Mouse (Mus musculus) spleen, adult 2 months (tissue): ENCODE measurements around the gene Zmynd19. TPM values are rescaled to one million over a fixed set of nuclear protein-coding genes. Genes with fewer than 3 reads are reported as not detected.
"Not testable (repeated sequence)": the region's sequence is repeated elsewhere in the genome, so short reads cannot be mapped to it uniquely, and the experiment has no call there.

Experiments
- DNase-seq, 2 experiments: peaks; one replicate each; pipeline versions ENCODE4 v3.0.0 to v3.0.0-alpha.2; 2012 to 2021; ENCODE audit warnings: low spot score in 2 of 2, low read depth in 1 of 2
- H3K27ac ChIP-seq: fragments of 200-500 bp; 2 replicates; pipeline ENCODE4 v1.5.1; 2012; ENCODE audit warnings: low read length, inconsistent platforms; ENCODE audit not compliant: insufficient read depth
- H3K27me3 ChIP-seq: fragments of 200-500 bp; 2 replicates; pipeline ENCODE4 v1.6.1; 2012; ENCODE audit warnings: mild to moderate bottlenecking, moderate library complexity, low read length, inconsistent platforms; ENCODE audit not compliant: control insufficient read depth, insufficient read depth
- H3K36me3 ChIP-seq: fragments of 200-500 bp; 2 replicates; pipeline ENCODE4 v1.6.1; 2012; ENCODE audit warnings: mild to moderate bottlenecking, low read length, inconsistent platforms; ENCODE audit not compliant: control insufficient read depth, insufficient read depth
- H3K4me1 ChIP-seq: fragments of 200-500 bp; 2 replicates; pipeline ENCODE4 v1.6.1; 2011; ENCODE audit warnings: inconsistent platforms; ENCODE audit not compliant: control insufficient read depth, insufficient read depth, insufficient read length
- H3K4me3 ChIP-seq: fragments of 200-500 bp; 2 replicates; pipeline ENCODE4 v1.5.1; 2011; ENCODE audit warnings: mild to moderate bottlenecking, inconsistent platforms; ENCODE audit not compliant: insufficient read depth, insufficient read length; ENCODE audit errors: extremely low read depth
- CTCF ChIP-seq: fragments of 200-500 bp; IDR thresholded peaks from 2 replicates; pipeline ENCODE4 v1.5.1; 2011; ENCODE audit warnings: mild to moderate bottlenecking, inconsistent platforms; ENCODE audit not compliant: insufficient read depth, insufficient read length, insufficient replicate concordance; ENCODE audit errors: extremely low read depth
- POLR2A ChIP-seq: fragments of 200-500 bp; IDR thresholded peaks from 2 replicates; pipeline ENCODE4 v1.6.1; 2011; ENCODE audit warnings: low read depth, low read length, inconsistent platforms
- WGBS: fragments of 180-500 bp; shearing (Covaris S2); methylation state at CpG from one replicate; pipeline ENCODE4 v1.1.7; 2018; 5-methylcytosine and 5-hydroxymethylcytosine counted together
- polyA plus RNA-seq: library from polyadenylated mRNA; depleted of rRNA; stranded (reverse); fragments of >200 nt; gene quantifications from 2 replicates; pipeline ENCODE4 v1.2.3, GENCODE M21; 2012

Gene Zmynd19
- polyA plus RNA-seq, 1 experiment: 4.9 TPM

- DNase-seq: no peak
- TF ChIP-seq CTCF: no peak
- no peak for TF ChIP-seq POLR2A
- Histone ChIP-seq H3K27ac (no peak overlapping the region), H3K36me3 (peaks cover 22% of the 10 kb centered on the region), H3K4me1 (peaks cover 5% of the 10 kb centered on the region; the same call in 1 of the 2 replicates), H3K4me3 (no peak overlapping the region), H3K27me3 (no peaks in the 10 kb centered on the region)
- 76% methylated on average over 4 of the region's 4 CpGs for WGBS
Measured at GRCm38 (mm10) chr2:24970386-24970785, 20.8 kb downstream of the Zmynd19 start.

DNA sequence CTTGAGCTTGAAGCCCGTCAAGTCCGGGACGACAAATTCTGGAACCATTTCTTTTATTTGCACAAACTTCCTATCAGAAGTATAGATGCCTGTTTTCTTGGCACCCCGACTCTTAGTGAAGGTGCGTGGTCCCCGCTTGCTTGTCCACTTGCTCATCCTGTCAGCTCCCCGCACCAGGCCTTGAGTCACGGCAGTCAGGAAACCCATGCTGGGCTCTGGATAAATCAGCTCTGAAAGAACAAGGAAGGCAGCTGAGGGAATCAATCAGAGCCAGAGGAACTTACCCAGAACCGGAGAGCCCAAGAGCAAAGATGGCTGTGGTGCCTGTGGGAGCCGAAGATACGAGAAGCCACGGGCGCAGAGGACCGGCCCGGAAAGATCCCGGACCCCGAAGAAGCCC lies 24.9 kb downstream of the Zmynd19 start:
- not testable (repeated sequence) for H3K4me1 ChIP-seq, DNase-seq, H3K27me3 ChIP-seq
- Histone ChIP-seq H3K4me3 (peak overlapping the region; percentile 89), H3K36me3 (peaks cover 11% of the 10 kb centered on the region), H3K27ac (peak overlapping the region; percentile 88)
- under 1% methylated on average over 17 of the region's 17 CpGs for WGBS

DNA sequence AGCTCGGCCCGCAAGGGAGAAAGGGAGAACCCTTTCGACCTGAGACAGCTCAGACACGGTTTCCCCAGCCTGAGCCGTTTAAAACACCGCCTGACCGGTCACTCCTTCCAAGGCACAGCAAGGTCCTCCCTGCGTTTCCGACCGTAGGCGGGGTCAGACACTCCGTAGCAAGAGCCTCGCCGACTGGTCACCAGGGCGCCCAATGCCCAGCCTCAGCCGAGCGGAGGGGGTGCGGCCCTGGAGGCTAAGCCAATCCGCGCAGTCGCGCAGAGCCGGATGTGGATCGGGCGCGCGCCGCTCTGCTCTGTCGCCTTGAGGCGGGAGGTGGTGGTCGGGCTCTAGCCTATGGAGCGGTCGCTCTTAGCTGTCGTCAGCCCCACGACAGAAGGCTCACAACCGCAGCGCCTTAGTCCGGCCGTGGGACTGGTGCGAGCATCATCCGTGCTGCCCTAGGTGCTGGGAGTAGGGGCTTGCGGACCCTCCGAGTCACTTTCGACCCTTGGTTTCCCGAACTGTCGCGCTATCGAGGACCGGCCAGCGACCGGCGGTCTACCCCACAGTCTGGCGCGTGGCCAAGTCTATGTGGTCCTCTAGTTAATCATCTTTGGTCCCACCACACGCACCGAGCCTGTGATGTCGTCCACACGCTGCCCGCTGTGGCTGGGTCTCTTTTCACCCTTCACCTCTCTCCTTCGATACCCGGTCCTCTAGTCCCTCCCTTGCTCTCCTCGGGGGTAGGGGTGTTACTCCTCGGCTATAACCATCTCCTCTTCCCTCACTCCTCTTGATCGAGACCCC lies 25.5 kb downstream of the Zmynd19 start, which contains the start of gene Mrpl41:
Gene Mrpl41, minus strand, starts transcription at position 193 of the 798 bp plus-strand sequence.
- under 1% methylated on average over 64 of the region's 64 CpGs for WGBS
- H3K27me3 ChIP-seq: no peaks in the 10 kb centered on the region

GRCm38 (mm10) chr2:24975704-24976297 lies 26.2 kb downstream of the Zmynd19 start, which contains the start of gene Pnpla7:
Gene Pnpla7, plus strand, starts transcription at chr2:24976033.
- DNase-seq: peak; percentile 80 to 87
- Histone ChIP-seq H3K4me1 (peaks cover 5% of the 10 kb centered on the region; the same call in 1 of the 2 replicates), H3K27me3 (no peaks in the 10 kb centered on the region), H3K36me3 (peaks cover 12% of the 10 kb centered on the region; the same call in 1 of the 2 replicates), H3K27ac (peak within 1 kb of the TSS; percentile 94), H3K4me3 (peak within 1 kb of the TSS; percentile 89)
- WGBS: under 1% methylated on average over 16 of the region's 16 CpGs
- no peak; the same call in none of the 2 replicates for TF ChIP-seq POLR2A
- TF ChIP-seq CTCF: no peak

More for the DNA sequence above, 25.5 kb downstream of the Zmynd19 start, which contains the start of gene Mrpl41:
- DNase-seq: peak; percentile 91 to 96
- no peak for TF ChIP-seq CTCF
- TF ChIP-seq POLR2A: peak; percentile 96
- Histone ChIP-seq H3K36me3 (peaks cover 7% of the 10 kb centered on the region; the same call in 1 of the 2 replicates), H3K4me3 (peak within 1 kb of the TSS; percentile 89), H3K27ac (peak within 1 kb of the TSS; percentile 94), H3K4me1 (peaks cover 5% of the 10 kb centered on the region; the same call in 1 of the 2 replicates)

DNA sequence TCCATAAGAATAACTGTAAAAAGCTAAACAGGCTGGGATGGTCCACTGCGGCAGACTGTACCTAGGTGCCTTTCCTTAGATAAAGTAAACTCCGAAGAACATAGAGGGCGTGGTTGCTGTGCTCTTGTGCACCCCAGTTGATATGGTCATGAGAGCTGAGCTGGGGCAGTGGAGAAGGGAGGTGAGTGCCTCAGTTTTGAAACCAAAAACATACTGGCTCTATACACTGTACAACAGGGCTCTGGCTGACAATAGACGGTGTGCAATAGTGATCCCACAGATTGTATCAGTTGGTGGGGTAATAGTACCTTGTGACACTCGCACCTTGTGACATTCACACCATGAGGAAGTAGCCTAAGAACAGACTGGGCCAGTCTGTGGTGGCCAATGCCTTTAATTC lies 27.4 kb downstream of the Zmynd19 start:
- Histone ChIP-seq H3K4me3 (no peak overlapping the region), H3K36me3 (peaks cover 13% of the 10 kb centered on the region), H3K27ac (no peak overlapping the region), H3K27me3 (no peaks in the 10 kb centered on the region), H3K4me1 (peaks cover 5% of the 10 kb centered on the region; the same call in 1 of the 2 replicates)
- 68% methylated on average over 5 of the region's 5 CpGs for WGBS
- TF ChIP-seq CTCF (no peak), POLR2A (no peak)
- DNase-seq: no peak

DNA sequence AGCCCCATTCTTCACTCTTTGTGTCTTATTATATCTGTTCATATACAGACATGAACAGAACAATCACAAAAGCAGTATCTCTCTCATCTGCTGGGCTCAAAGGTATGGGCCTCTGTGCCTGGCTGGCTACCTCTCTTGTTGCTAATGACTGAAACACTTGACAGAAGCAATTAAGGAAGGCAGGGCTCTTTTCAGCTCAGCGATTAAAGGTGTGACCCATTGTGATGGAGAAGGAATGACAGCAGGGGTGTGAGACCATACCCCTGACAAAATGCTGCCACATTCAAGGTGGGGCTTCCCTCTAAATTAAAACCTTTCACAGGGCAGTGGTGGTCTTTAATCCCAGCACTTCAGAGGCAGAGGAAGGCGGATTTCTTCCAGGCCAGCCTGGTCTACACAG lies 38.2 kb downstream of the Zmynd19 start:
- no peak for DNase-seq
- 86% methylated on average over 2 of the region's 2 CpGs for WGBS
- Histone ChIP-seq H3K36me3 (peaks cover 33% of the 10 kb centered on the region), H3K4me1 (no peaks in the 10 kb centered on the region), H3K4me3 (no peak overlapping the region), H3K27me3 (no peaks in the 10 kb centered on the region), H3K27ac (no peak overlapping the region)
- TF ChIP-seq CTCF (no peak), POLR2A (no peak)

GRCm38 (mm10) chr2:24995332-24995731 lies 45.7 kb downstream of the Zmynd19 start:
- Histone ChIP-seq H3K27ac (no peak overlapping the region), H3K4me3 (no peak overlapping the region), H3K36me3 (peaks cover 35% of the 10 kb centered on the region), H3K27me3 (no peaks in the 10 kb centered on the region), H3K4me1 (no peaks in the 10 kb centered on the region)
- 92% methylated on average over 6 of the region's 6 CpGs for WGBS
- TF ChIP-seq CTCF: no peak
- TF ChIP-seq POLR2A: no peak
- DNase-seq: no peak
